Mouse (Mus musculus) erythroblast, embryonic 14.5 days (primary cell): ENCODE results near the gene Gm49510. TPM values are rescaled to one million over a fixed set of nuclear protein-coding genes. Genes with fewer than 3 reads are reported as not detected.
A peak's percentile ranks its signal among the peaks of the same experiment; 100 is the strongest.

Experiments
- H3K27me3 ChIP-seq: 2 replicates; pipeline ENCODE4 v1.6.1; 2012; ENCODE audit warnings: inconsistent platforms; ENCODE audit not compliant: control insufficient read depth
- H3K36me3 ChIP-seq: 2 replicates; pipeline ENCODE4 v1.6.1; 2012; ENCODE audit warnings: mild to moderate bottlenecking, inconsistent platforms; ENCODE audit not compliant: control insufficient read depth
- H3K4me1 ChIP-seq: 2 replicates; pipeline ENCODE4 v1.6.1; 2012; ENCODE audit warnings: inconsistent platforms; ENCODE audit not compliant: control insufficient read depth
- H3K4me3 ChIP-seq: replicated peaks from 2 replicates; pipeline ENCODE3; 2012; ENCODE audit warnings: moderate library complexity, mild to moderate bottlenecking, inconsistent platforms
- H3K9me3 ChIP-seq: 2 replicates; pipeline ENCODE4 v1.6.1; 2012; ENCODE audit warnings: low read length, inconsistent platforms, mixed read lengths; ENCODE audit not compliant: control insufficient read depth
- GATA1 ChIP-seq: IDR thresholded peaks from 2 replicates; pipeline ENCODE4 v1.6.1; 2012; ENCODE audit warnings: low read length, inconsistent platforms, mixed read lengths
- TAL1 ChIP-seq: IDR thresholded peaks from 3 replicates; pipeline ENCODE4 v1.6.1; 2012; ENCODE audit warnings: low read length, inconsistent platforms, mixed read lengths
- polyA plus RNA-seq: library from polyadenylated mRNA; stranded (reverse); fragments of >175 nt; gene quantifications from 2 replicates; pipeline ENCODE4 v1.2.3, GENCODE M21; 2012

Gm49510 gene
- polyA plus RNA-seq, 1 experiment: 0.04 TPM

DNA sequence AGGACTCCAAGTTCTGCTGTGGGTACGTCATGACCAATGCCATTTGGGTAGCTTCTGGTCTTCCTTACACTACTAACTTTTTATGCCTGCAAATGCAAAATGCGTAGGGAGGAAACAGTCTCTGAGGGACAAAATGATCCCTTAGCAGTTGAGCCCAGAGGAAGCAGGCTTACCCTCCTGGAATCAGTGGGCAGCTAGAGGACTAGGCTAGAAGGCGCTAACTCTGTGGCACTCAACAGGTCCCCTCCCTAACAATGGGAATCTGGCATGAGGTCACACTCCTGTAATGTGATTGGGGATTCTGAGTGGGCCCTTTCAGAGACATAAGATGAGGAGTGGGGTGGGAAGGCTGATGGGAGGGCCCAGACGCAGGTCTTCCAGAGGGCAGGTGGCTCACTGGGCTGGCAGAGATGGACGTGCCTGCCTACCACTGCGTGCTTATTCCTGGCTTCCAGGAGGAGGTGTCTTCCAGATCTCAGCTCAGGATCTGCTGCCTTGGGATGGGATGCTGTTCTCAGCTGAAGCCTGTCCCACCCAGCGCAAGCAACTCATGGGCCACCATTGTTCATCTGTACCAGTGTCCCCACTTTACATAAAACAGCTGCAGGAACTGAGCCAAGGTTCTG, 31.4 kb downstream of the Gm49510 start:
- no peak for TF ChIP-seq GATA1
- TF ChIP-seq TAL1: no peak
- no peak overlapping the region for H3K4me3 ChIP-seq
- H3K9me3 ChIP-seq: no peaks in the 10 kb centered on the region
- peaks cover 21% of the 10 kb centered on the region for H3K36me3 ChIP-seq
- H3K27me3 ChIP-seq: no peaks in the 10 kb centered on the region
- H3K4me1 ChIP-seq: peaks cover 82% of the 10 kb centered on the region

DNA sequence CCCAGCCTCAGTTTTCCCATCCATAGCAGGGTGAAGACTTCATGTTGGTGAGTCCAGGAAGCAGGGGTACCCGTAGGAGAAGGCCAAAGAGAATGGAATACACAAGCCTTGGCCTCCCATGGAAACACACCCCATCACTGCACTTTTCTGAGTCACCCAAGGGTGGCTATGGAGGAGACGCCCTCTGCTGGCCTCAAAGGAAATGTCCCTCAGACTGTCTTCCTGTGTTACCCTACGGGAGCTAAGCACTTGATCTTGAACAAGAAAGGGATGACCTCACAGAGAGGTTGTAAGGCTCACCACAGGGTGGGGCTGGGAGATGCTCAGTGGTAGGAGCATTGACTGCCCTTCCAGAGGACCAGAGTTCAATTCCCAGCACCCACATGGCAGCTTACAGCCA, 32.1 kb downstream of the Gm49510 start:
- Histone ChIP-seq H3K27me3 (no peaks in the 10 kb centered on the region), H3K4me1 (peaks cover 82% of the 10 kb centered on the region), H3K4me3 (no peak overlapping the region), H3K9me3 (no peaks in the 10 kb centered on the region), H3K36me3 (peaks cover 23% of the 10 kb centered on the region)
- TF ChIP-seq GATA1: no peak
- no peak for TF ChIP-seq TAL1

DNA sequence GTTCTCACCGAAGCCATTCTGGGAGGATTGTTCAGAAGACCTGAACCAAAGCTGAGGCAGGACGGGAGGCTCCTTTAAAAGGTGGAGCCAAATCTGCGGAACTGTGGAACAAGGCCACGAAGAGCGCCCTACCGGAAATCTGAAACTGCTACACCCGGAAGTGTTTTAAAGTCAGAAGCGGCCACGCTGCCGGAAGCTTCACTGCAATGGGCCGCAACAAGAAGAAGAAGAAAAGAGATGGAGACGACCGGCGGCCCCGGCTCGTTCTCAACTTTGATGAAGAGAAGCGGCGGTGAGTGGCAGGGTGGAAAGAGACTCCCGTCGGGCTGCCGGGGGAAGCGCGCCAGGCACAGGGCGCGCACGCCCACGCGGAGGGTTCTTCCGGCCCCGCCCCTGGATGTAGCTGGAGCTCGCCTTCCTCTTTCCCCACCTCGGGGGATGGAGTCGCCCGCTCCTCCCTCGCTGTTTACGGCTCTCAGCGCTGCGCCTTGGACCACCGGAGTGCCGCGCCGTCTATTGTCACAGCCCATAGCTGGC, 35.4 kb downstream of the Gm49510 start, which contains the start of gene Nol12:
TSS of gene Nol12 (plus strand) at position 150 of the 537 bp plus-strand sequence.
- Histone ChIP-seq H3K27me3 (no peaks in the 10 kb centered on the region), H3K36me3 (peaks cover 48% of the 10 kb centered on the region), H3K4me1 (peaks cover 65% of the 10 kb centered on the region), H3K9me3 (no peaks in the 10 kb centered on the region), H3K4me3 (peak within 1 kb of the TSS; percentile 76)
- TF ChIP-seq GATA1: no peak
- no peak for TF ChIP-seq TAL1

DNA sequence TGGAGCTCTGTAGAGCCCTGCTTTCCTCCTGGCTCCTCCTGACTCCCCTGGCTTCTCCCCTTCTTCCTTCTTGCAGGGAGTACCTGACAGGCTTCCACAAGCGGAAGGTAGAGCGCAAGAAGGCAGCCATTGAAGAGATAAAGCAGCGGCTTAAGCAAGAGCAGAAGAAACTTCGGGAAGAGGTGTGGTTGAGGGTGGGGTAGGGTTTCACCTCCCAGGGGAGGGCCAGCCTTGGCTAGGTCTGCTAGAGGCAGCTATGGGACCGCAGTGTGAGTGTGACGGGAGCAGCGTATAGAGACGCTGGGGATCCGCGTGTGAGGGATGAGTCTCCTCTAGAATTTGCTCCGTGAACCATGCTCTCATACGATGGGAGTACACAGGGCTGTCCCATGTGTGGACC, 36.9 kb downstream of the Gm49510 start:
- peaks cover 50% of the 10 kb centered on the region for H3K36me3 ChIP-seq

DNA sequence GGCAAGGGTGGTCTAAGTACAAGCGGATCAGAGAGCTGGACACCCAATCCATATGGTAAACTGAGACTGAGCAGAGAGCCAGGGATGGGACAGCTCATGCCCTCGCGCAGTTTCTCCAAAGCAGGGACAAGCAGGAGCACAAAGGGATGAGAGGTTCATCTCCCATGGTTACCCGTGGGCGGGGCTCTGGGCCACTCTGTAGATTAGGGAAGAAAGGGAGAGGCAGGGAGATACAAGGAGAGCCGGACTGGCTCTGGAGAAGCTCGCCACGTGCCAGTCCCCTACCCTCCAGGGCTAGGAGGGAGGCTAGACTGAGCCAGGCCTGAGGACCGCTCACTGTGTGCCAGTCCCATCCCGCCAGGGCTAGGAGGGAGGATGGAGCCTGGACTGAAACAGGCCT, 37.8 kb downstream of the Gm49510 start:
- Histone ChIP-seq H3K27me3 (no peaks in the 10 kb centered on the region), H3K4me3 (no peak overlapping the region), H3K36me3 (peaks cover 57% of the 10 kb centered on the region), H3K9me3 (no peaks in the 10 kb centered on the region), H3K4me1 (peaks cover 46% of the 10 kb centered on the region)
- no peak for TF ChIP-seq TAL1
- TF ChIP-seq GATA1: no peak

More for the DNA sequence above, 36.9 kb downstream of the Gm49510 start:
- Histone ChIP-seq H3K4me1 (peaks cover 51% of the 10 kb centered on the region), H3K27me3 (no peaks in the 10 kb centered on the region), H3K9me3 (no peaks in the 10 kb centered on the region), H3K4me3 (peak overlapping the region; percentile 76)
- TF ChIP-seq TAL1 (no peak), GATA1 (no peak)

DNA sequence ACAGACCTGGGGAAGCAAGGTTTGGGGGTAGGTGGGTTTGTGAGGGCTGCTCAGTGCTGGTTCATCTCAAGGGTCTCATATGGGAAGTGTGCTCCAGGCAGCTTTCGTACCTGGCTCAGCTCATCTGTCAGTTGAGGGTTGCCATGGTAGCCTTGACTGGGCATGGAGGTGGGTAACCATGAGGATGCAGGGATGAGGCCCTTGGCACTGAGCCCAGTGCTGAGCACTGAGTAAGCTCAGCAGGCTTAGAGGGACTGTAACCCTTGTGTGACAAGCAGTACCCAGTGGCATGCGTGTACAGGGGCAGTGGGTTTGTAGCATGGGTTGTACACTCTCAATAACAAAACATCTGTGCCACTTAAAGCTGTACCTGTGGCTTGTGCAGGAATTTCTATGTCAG, 38.5 kb downstream of the Gm49510 start:
- no peak overlapping the region for H3K4me3 ChIP-seq
- H3K36me3 ChIP-seq: peaks cover 57% of the 10 kb centered on the region
- TF ChIP-seq GATA1 (no peak), TAL1 (no peak)
- no peaks in the 10 kb centered on the region for H3K9me3 ChIP-seq
- H3K4me1 ChIP-seq: peaks cover 46% of the 10 kb centered on the region
- H3K27me3 ChIP-seq: no peaks in the 10 kb centered on the region

DNA sequence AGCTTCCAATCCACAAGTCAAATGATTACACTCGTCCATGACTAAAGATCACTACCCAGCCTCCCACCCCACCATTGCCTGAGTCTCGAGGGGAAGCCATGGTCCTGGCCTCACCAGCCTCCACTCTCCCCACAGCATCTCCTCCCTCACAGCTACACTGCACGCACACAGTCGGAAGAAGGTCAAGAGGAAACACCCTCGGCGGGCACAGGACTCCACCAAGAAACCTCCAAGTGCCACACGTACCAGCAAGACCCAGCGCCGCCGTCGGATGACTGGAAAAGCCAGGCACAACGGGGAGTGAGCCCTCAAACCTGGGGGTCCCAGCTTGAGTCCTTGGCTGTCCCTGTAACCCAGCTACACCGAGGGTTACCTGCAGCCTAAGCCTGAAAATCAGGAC, 40.9 kb downstream of the Gm49510 start:
- H3K4me1 ChIP-seq: peaks cover 35% of the 10 kb centered on the region
- H3K27me3 ChIP-seq: no peaks in the 10 kb centered on the region
- peaks cover 57% of the 10 kb centered on the region for H3K36me3 ChIP-seq
- H3K4me3 ChIP-seq: no peak overlapping the region
- no peak for TF ChIP-seq TAL1
- TF ChIP-seq GATA1: no peak
- H3K9me3 ChIP-seq: no peaks in the 10 kb centered on the region

DNA sequence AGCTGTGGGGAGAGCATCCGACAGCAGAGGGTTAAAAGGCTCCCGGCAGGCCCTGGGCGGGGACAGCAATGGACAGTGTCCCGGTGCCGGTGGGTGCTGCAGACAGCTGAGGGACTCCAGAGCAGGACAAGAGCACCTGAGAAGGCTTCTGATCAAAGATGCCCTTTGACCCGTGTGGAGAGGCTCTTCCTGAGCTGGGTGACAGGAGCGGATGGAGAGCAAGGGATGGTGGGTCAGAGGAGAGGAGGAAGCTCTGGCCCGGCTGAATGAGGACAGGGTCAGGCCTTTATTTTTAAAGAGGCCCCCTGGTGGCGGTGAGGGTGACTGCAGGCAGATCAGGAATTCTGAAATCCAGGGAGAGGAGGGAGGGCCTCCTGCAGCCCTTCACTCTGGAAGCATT, 43.2 kb downstream of the Gm49510 start:
- Histone ChIP-seq H3K36me3 (peaks cover 43% of the 10 kb centered on the region), H3K9me3 (no peaks in the 10 kb centered on the region), H3K4me3 (no peak overlapping the region), H3K27me3 (peaks cover 9% of the 10 kb centered on the region), H3K4me1 (peaks cover 33% of the 10 kb centered on the region)
- TF ChIP-seq TAL1 (no peak), GATA1 (no peak)

DNA sequence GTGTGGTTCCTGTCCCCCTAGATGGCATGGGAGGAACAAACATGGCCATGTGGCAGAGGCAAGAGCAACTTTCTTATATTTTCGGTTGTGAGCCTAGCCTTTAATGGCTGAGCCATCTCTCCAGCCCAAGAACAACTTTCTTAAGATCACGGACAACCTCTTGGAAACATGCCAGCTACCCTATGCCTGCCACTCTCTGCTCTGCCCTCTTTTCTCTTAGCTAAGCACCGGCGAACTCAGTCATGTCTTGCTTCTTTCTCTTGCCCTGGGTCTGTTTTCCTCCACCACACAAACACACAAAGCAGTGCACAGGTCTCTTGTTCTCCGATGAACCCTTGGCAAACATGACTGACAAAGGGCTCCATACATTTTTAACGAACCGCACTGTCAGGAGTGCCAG, 46.8 kb downstream of the Gm49510 start:
- H3K9me3 ChIP-seq: no peaks in the 10 kb centered on the region
- no peak for TF ChIP-seq TAL1
- no peak for TF ChIP-seq GATA1
- peaks cover 20% of the 10 kb centered on the region for H3K27me3 ChIP-seq
- peaks cover 41% of the 10 kb centered on the region for H3K4me1 ChIP-seq
- peaks cover 8% of the 10 kb centered on the region for H3K36me3 ChIP-seq
- no peak overlapping the region for H3K4me3 ChIP-seq

DNA sequence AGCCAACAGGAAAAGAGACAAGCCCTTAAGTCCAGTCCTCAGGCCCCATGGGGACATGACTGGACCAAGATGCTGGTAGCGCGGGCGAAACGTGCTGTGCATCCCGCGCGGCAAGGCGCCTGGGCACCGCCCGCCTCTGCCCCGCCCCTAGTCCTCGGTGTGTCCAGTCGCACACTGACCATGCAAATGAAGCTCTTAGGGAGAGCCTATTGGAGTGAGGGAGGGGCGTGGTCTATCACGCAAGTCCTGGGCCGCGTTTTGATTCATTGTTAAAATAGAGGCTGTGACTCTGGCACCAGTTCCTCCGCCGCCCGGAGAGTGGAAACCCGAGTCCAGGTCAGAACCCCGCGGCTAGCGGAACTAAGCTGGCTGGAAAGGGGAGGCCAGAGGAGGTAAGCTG, 48.2 kb downstream of the Gm49510 start, which contains the start of gene Triobp:
TSS of gene Triobp (plus strand) at position 68 of the 400 bp plus-strand sequence.
- Histone ChIP-seq H3K36me3 (no peaks in the 10 kb centered on the region; the same call in 1 of the 2 replicates), H3K27me3 (peaks cover 20% of the 10 kb centered on the region), H3K4me1 (peaks cover 40% of the 10 kb centered on the region), H3K4me3 (peak within 1 kb of the TSS; percentile 50), H3K9me3 (no peaks in the 10 kb centered on the region)
- TF ChIP-seq GATA1: no peak
- no peak for TF ChIP-seq TAL1
